8 mouse cellular contexts compared by ENCODE assay signal in the genomic region with DNA sequence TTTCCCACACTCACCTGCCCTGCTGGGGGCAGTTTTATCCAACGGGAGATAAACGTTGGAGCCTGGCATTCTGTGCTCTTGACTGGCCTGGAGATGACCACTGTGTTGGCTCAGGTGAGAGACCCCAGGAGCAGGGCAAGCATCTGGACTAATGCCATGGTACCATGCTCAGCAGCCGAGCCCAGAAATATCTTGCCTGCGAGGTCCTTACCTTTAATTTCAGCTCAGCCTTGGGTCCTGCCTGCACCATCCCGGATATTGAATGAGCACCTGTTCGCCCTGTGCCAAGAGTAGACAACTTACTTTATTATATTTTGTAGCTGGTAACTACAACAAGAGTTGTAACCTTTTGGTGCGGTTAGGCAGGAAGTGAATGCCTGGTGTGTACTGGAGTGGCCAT. TPM values are rescaled to one million over a fixed set of nuclear protein-coding genes. Genes with fewer than 3 reads are reported as not detected.
A peak's percentile ranks its signal among the peaks of the same experiment; 100 is the strongest.
DNase-seq lines count a peak whose midpoint lies in the region; ATAC-seq and TF ChIP-seq lines count a peak whose summit lies in the region.

No protein-coding gene starts in this region.

- intact Hi-C loops in heart, adult 2 months (cut with DNase I): no loop called here
- intact Hi-C loops in heart, postnatal 25 days (cut with DNase I): no loop called here

- 0 out of 2 replicates have a peak, but pooled peaks cover 5% of the 10 kb centered on the region for H3K9me3 ChIP-seq in forebrain, embryonic 12.5 days
- peaks cover 5% of the 10 kb centered on the region; the same call in 1 of the 2 replicates for H3K9me3 ChIP-seq in liver, embryonic 12.5 days (replicated peaks)

- H3K4me2 ChIP-seq in forebrain, embryonic 12.5 days: peak overlapping the region; percentile 83
- peak overlapping the region; percentile 95 for H3K4me2 ChIP-seq in liver, embryonic 12.5 days

- DNase-seq in heart, adult 2 months: no peak
- no peak for DNase-seq in heart, postnatal 25 days (ENCODE audit: low spot score)
- peak; percentile 79 for DNase-seq in CD4-positive helper T cell, adult 2 months (ENCODE audit: low read depth, low spot score)
- peak; percentile 57 for DNase-seq in splenic B cell, adult 2 months (ENCODE audit: low read depth, low spot score)
- DNase-seq in cerebellum, adult 8-10 months: no peak
- DNase-seq in adrenal gland, postnatal 14 days: no peak

- peaks cover 12% of the 10 kb centered on the region for H3K4me1 ChIP-seq in heart, adult 2 months (ENCODE audit: control insufficient read depth, insufficient read depth, low read length)
- peaks cover 20% of the 10 kb centered on the region for H3K4me1 ChIP-seq in forebrain, embryonic 12.5 days
- H3K4me1 ChIP-seq in liver, embryonic 12.5 days: peaks cover 50% of the 10 kb centered on the region

- no peaks in the 10 kb centered on the region for H3K27me3 ChIP-seq in heart, adult 2 months (ENCODE audit: control insufficient read depth, insufficient read depth, low read length)
- H3K27me3 ChIP-seq in forebrain, embryonic 12.5 days: no peaks in the 10 kb centered on the region
- no peaks in the 10 kb centered on the region for H3K27me3 ChIP-seq in liver, embryonic 12.5 days (replicated peaks)
- no peaks in the 10 kb centered on the region for H3K27me3 ChIP-seq in splenic B cell, adult 2 months (ENCODE audit: control insufficient read depth, insufficient read depth, low read length, poor library complexity, severe bottlenecking)

- TF ChIP-seq POLR2A in heart, adult 2 months (IDR thresholded peaks at IDR 0.05; ENCODE audit: insufficient read depth, low read depth, low read length): no peak

- H3K79me2 ChIP-seq in heart, adult 2 months (replicated peaks; ENCODE audit: control insufficient read depth, insufficient read depth, low read length): peaks cover 7% of the 10 kb centered on the region

- no peak for TF ChIP-seq EP300 in heart, adult 2 months (IDR thresholded peaks at IDR 0.05; ENCODE audit: insufficient read depth, low read depth, low read length)

- peak overlapping the region; percentile 96 for H3K4me3 ChIP-seq in heart, adult 2 months
- peak overlapping the region; percentile 71 for H3K4me3 ChIP-seq in forebrain, embryonic 12.5 days (replicated peaks)
- peak overlapping the region; percentile 76 for H3K4me3 ChIP-seq in liver, embryonic 12.5 days

- no peak for TF ChIP-seq CTCF in heart, adult 2 months (IDR thresholded peaks at IDR 0.05)

- H3K36me3 ChIP-seq in heart, adult 2 months (ENCODE audit: control insufficient read depth, insufficient read depth, low read length): no peaks in the 10 kb centered on the region; the same call in 1 of the 2 replicates
- H3K36me3 ChIP-seq in forebrain, embryonic 12.5 days (replicated peaks): peaks cover 22% of the 10 kb centered on the region
- H3K36me3 ChIP-seq in liver, embryonic 12.5 days: peaks cover 43% of the 10 kb centered on the region
- H3K36me3 ChIP-seq in splenic B cell, adult 2 months (ENCODE audit: control insufficient read depth, insufficient read depth, low read length, poor library complexity, severe bottlenecking): no peaks in the 10 kb centered on the region

- ATAC-seq in forebrain, embryonic 12.5 days (ENCODE audit: low FRiP score): peak; percentile 34
- peak; percentile 36 for ATAC-seq in liver, embryonic 12.5 days

- H3K9ac ChIP-seq in heart, adult 2 months (ENCODE audit: low read depth, low read length): peak overlapping the region; percentile 86
- H3K9ac ChIP-seq in forebrain, embryonic 12.5 days: peak overlapping the region; percentile 77
- H3K9ac ChIP-seq in liver, embryonic 12.5 days: peak overlapping the region; percentile 87

- WGBS in heart, adult 2 months: 22% methylated on average over 7 of the region's 7 CpGs
- 46% methylated on average over 7 of the region's 7 CpGs for WGBS in forebrain, embryonic 12.5 days
- 16% methylated on average over 7 of the region's 7 CpGs for WGBS in liver, embryonic 12.5 days (ENCODE audit: insufficient replicate concordance)

- H3K27ac ChIP-seq in heart, adult 2 months: peak overlapping the region; percentile 99
- H3K27ac ChIP-seq in forebrain, embryonic 12.5 days: peak overlapping the region; percentile 93
- H3K27ac ChIP-seq in liver, embryonic 12.5 days: peak overlapping the region; percentile 98

RNA-seq across cellular contexts. Expression of a gene that starts 0.9 kb away (rescaled TPM):
- 10 to 100 TPM; 15.5 to 15.8 TPM for total RNA-seq in heart, adult 2 months (2021)
- not detected in 2 replicates for polyA plus RNA-seq in heart, adult 2 months (2012; rRNA removed)
- 10 to 100 TPM; 10.3 to 11.7 TPM for total RNA-seq in heart, postnatal 25 days (2021)
- polyA plus RNA-seq in forebrain, embryonic 12.5 days (2016; fragmentation: Nextera tagmentation; extraction: Ambion mirVana): 15.7 and 23.4 TPM in 2 replicates
- 5.1 TPM in 1 of 2 replicates, not detected in the other for polyA plus RNA-seq in liver, embryonic 12.5 days (2016; fragmentation: Nextera tagmentation; extraction: Ambion mirVana)
- 23.6 and 31.5 TPM in 2 replicates for total RNA-seq in adrenal gland, postnatal 14 days (2021)

RNA-seq across cellular contexts. Expression of a gene that starts 1.0 kb away (rescaled TPM):
- total RNA-seq in heart, adult 2 months (2021): 10 to 100 TPM; 66.4 to 67.8 TPM
- polyA plus RNA-seq in heart, adult 2 months (2012; rRNA removed): 122 and 167 TPM in 2 replicates
- total RNA-seq in heart, postnatal 25 days (2021): 10 to 100 TPM; 54.8 to 61.2 TPM
- 322 and 326 TPM in 2 replicates for polyA plus RNA-seq in forebrain, embryonic 12.5 days (2016; fragmentation: Nextera tagmentation; extraction: Ambion mirVana)
- 138 and 146 TPM in 2 replicates for polyA plus RNA-seq in liver, embryonic 12.5 days (2016; fragmentation: Nextera tagmentation; extraction: Ambion mirVana)
- total RNA-seq in adrenal gland, postnatal 14 days (2021): 93.0 and 111 TPM in 2 replicates

RNA-seq across cellular contexts. Expression of a gene that starts 15.2 kb away (rescaled TPM):
- total RNA-seq in heart, adult 2 months (2021): 10 to 100 TPM; 74.6 to 80.9 TPM
- polyA plus RNA-seq in heart, adult 2 months (2012; rRNA removed): 53.5 and 69.7 TPM in 2 replicates
- 10 to 100 TPM; 66.7 to 68.4 TPM for total RNA-seq in heart, postnatal 25 days (2021)
- polyA plus RNA-seq in forebrain, embryonic 12.5 days (2016; fragmentation: Nextera tagmentation; extraction: Ambion mirVana): 87.0 and 92.7 TPM in 2 replicates
- polyA plus RNA-seq in liver, embryonic 12.5 days (2016; fragmentation: Nextera tagmentation; extraction: Ambion mirVana): 55.7 and 59.9 TPM in 2 replicates
- 49.8 and 50.2 TPM in 2 replicates for total RNA-seq in adrenal gland, postnatal 14 days (2021)

RNA-seq across cellular contexts. Expression of a gene that starts 25.3 kb away (rescaled TPM):
- 100 to 1,000 TPM; 131 to 132 TPM for total RNA-seq in heart, adult 2 months (2021)
- polyA plus RNA-seq in heart, adult 2 months (2012; rRNA removed): 119 and 168 TPM in 2 replicates
- total RNA-seq in heart, postnatal 25 days (2021): 100 to 1,000 TPM; 124 to 138 TPM
- polyA plus RNA-seq in forebrain, embryonic 12.5 days (2016; fragmentation: Nextera tagmentation; extraction: Ambion mirVana): 61.9 and 64.6 TPM in 2 replicates
- 68.8 and 72.8 TPM in 2 replicates for polyA plus RNA-seq in liver, embryonic 12.5 days (2016; fragmentation: Nextera tagmentation; extraction: Ambion mirVana)
- 168 and 172 TPM in 2 replicates for total RNA-seq in adrenal gland, postnatal 14 days (2021)

Comparison
In these comparisons a context has a peak if more than half of its experiments do, and no peak if none do; other contexts are left out.
1. DNase-seq: peak in CD4-positive helper T cell, adult 2 months (single experiment) and splenic B cell, adult 2 months (single experiment); none in heart, adult 2 months (0 of 2), heart, postnatal 25 days (single experiment), cerebellum, adult 8-10 months (single experiment) and adrenal gland, postnatal 14 days (single experiment).
2. Peak in every context shown above with its lines, with median percentiles within 50 percentile points of each other: H3K27ac ChIP-seq, H3K4me3 ChIP-seq and H3K9ac ChIP-seq.